Comparison of ENCODE assay signal across 20 mouse cellular contexts in genomic region chr5:16101820-16102219, GRCm38 (mm10).
DNase-seq lines count a peak whose midpoint lies in the region; ATAC-seq lines count a peak whose summit lies in the region.
"Had no signal": no experiment of that assay in that cellular context is flagged by ENCODE, and none has a peak within 500 bp of the region (broad histone marks: within the 10 kb centered on the region; RNA-seq: fewer than 3 reads in every experiment).

No protein-coding gene starts in this region.

- no peak overlapping the region for H3K9ac ChIP-seq in midbrain, embryonic 12.5 days (replicated peaks)
- no peak overlapping the region for H3K9ac ChIP-seq in midbrain, embryonic 11.5 days (ENCODE audit: low read length)
- H3K9ac ChIP-seq in midbrain, embryonic 15.5 days, result no peak overlapping the region
- no peak overlapping the region for H3K9ac ChIP-seq in midbrain, embryonic 14.5 days (replicated peaks; ENCODE audit: low read length)
- H3K9ac ChIP-seq: embryonic facial prominence, embryonic 13.5 days; forebrain, embryonic 12.5 days had no signal

- no peak overlapping the region for H3K27ac ChIP-seq in midbrain, embryonic 12.5 days (replicated peaks)
- no peak overlapping the region for H3K27ac ChIP-seq in midbrain, embryonic 11.5 days (ENCODE audit: low read depth, low read length)
- H3K27ac ChIP-seq in midbrain, embryonic 15.5 days, result no peak overlapping the region
- no peak overlapping the region for H3K27ac ChIP-seq in midbrain, embryonic 14.5 days (replicated peaks; ENCODE audit: low read depth, low read length)
- H3K27ac ChIP-seq: embryonic facial prominence, embryonic 13.5 days; forebrain, embryonic 10.5 days; forebrain, embryonic 12.5 days had no signal

- H3K4me2 ChIP-seq in midbrain, embryonic 12.5 days (replicated peaks), result no peak overlapping the region
- no peak overlapping the region for H3K4me2 ChIP-seq in midbrain, embryonic 11.5 days
- H3K4me2 ChIP-seq in midbrain, embryonic 15.5 days, result no peak overlapping the region
- no peak overlapping the region for H3K4me2 ChIP-seq in midbrain, embryonic 14.5 days (ENCODE audit: low read length)
- H3K4me2 ChIP-seq: embryonic facial prominence, embryonic 13.5 days; forebrain, embryonic 12.5 days had no signal

- ATAC-seq in midbrain, embryonic 12.5 days (ENCODE audit: low FRiP score, low read depth), result peak; percentile 54; the same call in 1 of the 2 replicates
- no peak for ATAC-seq in midbrain, embryonic 11.5 days (ENCODE audit: low FRiP score)
- peak; percentile 69 for ATAC-seq in midbrain, embryonic 15.5 days (replicated peaks)
- ATAC-seq in midbrain, embryonic 14.5 days (ENCODE audit: low FRiP score, low TSS enrichment), result no peak
- no peak for ATAC-seq in erythroid progenitor cell, adult 5-6 weeks (replicated peaks; ENCODE audit: low FRiP score, poor library complexity, severe bottlenecking)
- ATAC-seq: activated CD4-positive, CD25-positive, alpha-beta regulatory T cell, adult 4 months; forebrain, embryonic 14.5 days; forebrain, embryonic 16.5 days had no signal

- no peaks in the 10 kb centered on the region for H3K36me3 ChIP-seq in midbrain, embryonic 12.5 days
- no peaks in the 10 kb centered on the region for H3K36me3 ChIP-seq in midbrain, embryonic 11.5 days (ENCODE audit: control insufficient read depth, insufficient read depth, low read length)
- no peaks in the 10 kb centered on the region for H3K36me3 ChIP-seq in midbrain, embryonic 15.5 days (replicated peaks)
- no peaks in the 10 kb centered on the region for H3K36me3 ChIP-seq in midbrain, embryonic 14.5 days (ENCODE audit: control insufficient read depth, insufficient read depth, low read length)
- H3K36me3 ChIP-seq: embryonic facial prominence, embryonic 13.5 days; forebrain, embryonic 10.5 days; forebrain, embryonic 12.5 days had no signal

- no peaks in the 10 kb centered on the region for H3K9me3 ChIP-seq in midbrain, embryonic 12.5 days
- H3K9me3 ChIP-seq in midbrain, embryonic 11.5 days (ENCODE audit: control insufficient read depth, low read length), result no peaks in the 10 kb centered on the region
- H3K9me3 ChIP-seq in midbrain, embryonic 15.5 days, result no peaks in the 10 kb centered on the region
- H3K9me3 ChIP-seq in midbrain, embryonic 14.5 days (ENCODE audit: control insufficient read depth, low read length), result no peaks in the 10 kb centered on the region
- H3K9me3 ChIP-seq: embryonic facial prominence, embryonic 13.5 days; forebrain, embryonic 10.5 days; forebrain, embryonic 12.5 days had no signal

- no peaks in the 10 kb centered on the region for H3K27me3 ChIP-seq in midbrain, embryonic 12.5 days
- no peaks in the 10 kb centered on the region for H3K27me3 ChIP-seq in midbrain, embryonic 11.5 days (ENCODE audit: control insufficient read depth, insufficient read depth, low read length)
- H3K27me3 ChIP-seq in midbrain, embryonic 15.5 days (replicated peaks), result no peaks in the 10 kb centered on the region
- H3K27me3 ChIP-seq in midbrain, embryonic 14.5 days (ENCODE audit: control insufficient read depth, insufficient read depth, low read length), result no peaks in the 10 kb centered on the region
- H3K27me3 ChIP-seq: embryonic facial prominence, embryonic 13.5 days; forebrain, embryonic 12.5 days had no signal

- H3K4me1 ChIP-seq in midbrain, embryonic 12.5 days, result peaks cover 4% of the 10 kb centered on the region; the same call in 1 of the 2 replicates
- no peaks in the 10 kb centered on the region for H3K4me1 ChIP-seq in midbrain, embryonic 11.5 days (ENCODE audit: control insufficient read depth, insufficient read depth, low read length)
- peaks cover 4% of the 10 kb centered on the region; the same call in 1 of the 2 replicates for H3K4me1 ChIP-seq in midbrain, embryonic 15.5 days
- H3K4me1 ChIP-seq in midbrain, embryonic 14.5 days (ENCODE audit: control insufficient read depth, insufficient read depth, low read length), result peaks cover 9% of the 10 kb centered on the region; the same call in 1 of the 2 replicates

- 79% methylated on average over 1 of the region's 1 CpGs for WGBS in midbrain, embryonic 12.5 days
- WGBS in midbrain, embryonic 11.5 days, result 79% methylated on average over 1 of the region's 1 CpGs
- WGBS in midbrain, embryonic 15.5 days, result 65% methylated on average over 1 of the region's 1 CpGs
- 63% methylated on average over 1 of the region's 1 CpGs for WGBS in midbrain, embryonic 14.5 days

- no peak for DNase-seq in midbrain, embryonic 11.5 days (ENCODE audit: low spot score, missing footprints)
- no peak for DNase-seq in midbrain, embryonic 14.5 days
- peak; percentile 11 for DNase-seq in R1 (ENCODE audit: low read depth, low spot score)
- DNase-seq: adrenal gland, adult 8-10 months; adrenal gland, postnatal 14 days; adrenal gland, postnatal 36 days; cerebellum, adult 11-12 months; cerebellum, adult 2 months; cerebellum, adult 9-10 months; cerebellum, postnatal 10 days; cerebellum, postnatal 25 days had no signal

- no peak overlapping the region for H3K4me3 ChIP-seq in midbrain, embryonic 12.5 days
- no peak overlapping the region for H3K4me3 ChIP-seq in midbrain, embryonic 11.5 days (ENCODE audit: low read depth, low read length)
- H3K4me3 ChIP-seq in midbrain, embryonic 15.5 days, result no peak overlapping the region
- H3K4me3 ChIP-seq in midbrain, embryonic 14.5 days (replicated peaks; ENCODE audit: low read depth, low read length), result no peak overlapping the region
- H3K4me3 ChIP-seq: embryonic facial prominence, embryonic 13.5 days; forebrain, embryonic 10.5 days; forebrain, embryonic 12.5 days had no signal

Comparison
In these comparisons a context has a peak if more than half of its experiments do, and no peak if none do; other contexts are left out.
1. ATAC-seq: peak in midbrain, embryonic 12.5 days (single experiment) and midbrain, embryonic 15.5 days (single experiment); none in midbrain, embryonic 11.5 days (single experiment), midbrain, embryonic 14.5 days (single experiment) and erythroid progenitor cell, adult 5-6 weeks (single experiment).